Mouse (Mus musculus) forebrain, embryonic 12.5 days (tissue): ENCODE data around the gene Neurl4. TPM values are rescaled to one million over a fixed set of nuclear protein-coding genes. Genes with fewer than 3 reads are reported as not detected.

Experiments
- ATAC-seq: fragments of 200-750 bp; cut with Nextera tagmentation; 2 replicates; pipeline ENCODE4 v1.8.0; 2017; ENCODE audit warnings: moderate TSS enrichment; ENCODE audit not compliant: low FRiP score
- H3K27ac ChIP-seq: fragments of 300-500 bp; sonication (generic); 2 replicates; pipeline ENCODE4 v1.5.1; 2016; ENCODE audit warnings: mild to moderate bottlenecking
- H3K27me3 ChIP-seq: fragments of 300-500 bp; sonication (generic); 2 replicates; pipeline ENCODE4 v1.6.1; 2016; ENCODE audit warnings: mild to moderate bottlenecking
- H3K36me3 ChIP-seq: fragments of 300-500 bp; sonication (generic); replicated peaks from 2 replicates; pipeline ENCODE4 v1.6.1; 2016; ENCODE audit warnings: mild to moderate bottlenecking
- H3K4me1 ChIP-seq: fragments of 300-500 bp; sonication (generic); 2 replicates; pipeline ENCODE4 v1.6.1; 2016
- H3K4me2 ChIP-seq: fragments of 300-500 bp; sonication (generic); 2 replicates; pipeline ENCODE4 v1.6.1; 2016; ENCODE audit warnings: mild to moderate bottlenecking, moderate library complexity
- H3K4me3 ChIP-seq: fragments of 300-500 bp; sonication (generic); replicated peaks from 2 replicates; pipeline ENCODE4 v1.5.1; 2016; ENCODE audit warnings: mild to moderate bottlenecking
- H3K9ac ChIP-seq: fragments of 300-500 bp; sonication (generic); 2 replicates; pipeline ENCODE4 v1.6.1; 2016; ENCODE audit warnings: mild to moderate bottlenecking
- H3K9me3 ChIP-seq: fragments of 300-500 bp; sonication (generic); 2 replicates; pipeline ENCODE4 v1.6.1; 2016
- WGBS: fragments of 180-500 bp; shearing (Covaris S2); methylation state at CpG from one replicate; pipeline ENCODE4 v1.1.7; 2016; 5-methylcytosine and 5-hydroxymethylcytosine counted together
- polyA plus RNA-seq: library from polyadenylated mRNA; unstranded; fragments of >200 nt; fragmentation: Nextera tagmentation; extraction: Ambion mirVana; gene quantifications from 2 replicates; pipeline ENCODE4 v1.2.1, GENCODE M21; 2016

Gene Neurl4
- polyA plus RNA-seq, 1 experiment from 2014 or later = 19.3 TPM

GRCm38 (mm10) chr11:69884240-69884639 is 16.6 kb upstream of the Neurl4 start:
- Histone ChIP-seq H3K27ac (no peak overlapping the region), H3K4me2 (no peak overlapping the region), H3K9me3 (no peaks in the 10 kb centered on the region), H3K27me3 (peaks cover 30% of the 10 kb centered on the region), H3K36me3 (no peaks in the 10 kb centered on the region), H3K9ac (no peak overlapping the region), H3K4me3 (no peak overlapping the region), H3K4me1 (peaks cover 27% of the 10 kb centered on the region)
- ATAC-seq = no peak
- 90% methylated on average over 9 of the region's 9 CpGs for WGBS

GRCm38 (mm10) chr11:69884663-69885062 is 16.2 kb upstream of the Neurl4 start:
- H3K4me1 ChIP-seq = peaks cover 23% of the 10 kb centered on the region
- no peak overlapping the region for H3K4me3 ChIP-seq
- no peaks in the 10 kb centered on the region for H3K9me3 ChIP-seq
- H3K27me3 ChIP-seq = peaks cover 26% of the 10 kb centered on the region
- H3K9ac ChIP-seq = no peak overlapping the region
- H3K36me3 ChIP-seq = no peaks in the 10 kb centered on the region
- ATAC-seq = no peak
- H3K4me2 ChIP-seq = no peak overlapping the region
- no peak overlapping the region for H3K27ac ChIP-seq
- WGBS = 83% methylated on average over 8 of the region's 8 CpGs

- Histone ChIP-seq H3K4me3 (no peak overlapping the region), H3K4me1 (no peaks in the 10 kb centered on the region), H3K36me3 (no peaks in the 10 kb centered on the region), H3K4me2 (no peak overlapping the region), H3K27ac (no peak overlapping the region), H3K27me3 (peaks cover 4% of the 10 kb centered on the region), H3K9me3 (no peaks in the 10 kb centered on the region), H3K9ac (no peak overlapping the region)
- WGBS = 82% methylated on average over 8 of the region's 8 CpGs
- no peak for ATAC-seq
Measured at GRCm38 (mm10) chr11:69886907-69887635, 13.8 kb upstream of the Neurl4 start.

- no peaks in the 10 kb centered on the region for H3K9me3 ChIP-seq
- 79% methylated on average over 4 of the region's 4 CpGs for WGBS
- H3K36me3 ChIP-seq = no peaks in the 10 kb centered on the region
Measured at GRCm38 (mm10) chr11:69891482-69891881, 9.4 kb upstream of the Neurl4 start.

GRCm38 (mm10) chr11:69894671-69895070 is 6.2 kb upstream of the Neurl4 start:
- H3K9me3 ChIP-seq = no peaks in the 10 kb centered on the region
- peaks cover 4% of the 10 kb centered on the region; the same call in 1 of the 2 replicates for H3K36me3 ChIP-seq
- ATAC-seq = no peak
- 86% methylated on average over 5 of the region's 5 CpGs for WGBS
- no peak overlapping the region for H3K27ac ChIP-seq
- no peak overlapping the region for H3K4me2 ChIP-seq
- H3K27me3 ChIP-seq = no peaks in the 10 kb centered on the region
- peaks cover 17% of the 10 kb centered on the region for H3K4me1 ChIP-seq
- H3K4me3 ChIP-seq = no peak overlapping the region
- no peak overlapping the region for H3K9ac ChIP-seq

More at GRCm38 (mm10) chr11:69891482-69891881, 9.4 kb upstream of the Neurl4 start:
- Histone ChIP-seq H3K27me3 (no peaks in the 10 kb centered on the region), H3K4me1 (no peaks in the 10 kb centered on the region), H3K27ac (no peak overlapping the region), H3K4me2 (no peak overlapping the region), H3K9ac (no peak overlapping the region), H3K4me3 (no peak overlapping the region)
- no peak for ATAC-seq

- Histone ChIP-seq H3K4me3 (no peak within 1 kb of the TSS), H3K4me2 (no peak within 1 kb of the TSS), H3K36me3 (peaks cover 4% of the 10 kb centered on the region; the same call in 1 of the 2 replicates), H3K4me1 (peaks cover 20% of the 10 kb centered on the region), H3K9me3 (no peaks in the 10 kb centered on the region), H3K9ac (no peak within 1 kb of the TSS), H3K27me3 (no peaks in the 10 kb centered on the region), H3K27ac (no peak within 1 kb of the TSS)
- no peak for ATAC-seq
- WGBS = 74% methylated on average over 4 of the region's 4 CpGs
Measured at GRCm38 (mm10) chr11:69895291-69895690, 5.6 kb upstream of the Neurl4 start, which contains the start of gene Acap1. Gene Acap1 (minus strand): TSS chr11:69895539.

GRCm38 (mm10) chr11:69899870-69900269 is 1.0 kb upstream of the Neurl4 start:
- no peak for ATAC-seq
- no peaks in the 10 kb centered on the region for H3K9me3 ChIP-seq
- H3K36me3 ChIP-seq = peaks cover 25% of the 10 kb centered on the region
- peak overlapping the region; percentile 93 for H3K4me2 ChIP-seq
- H3K4me3 ChIP-seq = peak overlapping the region; percentile 96
- H3K27ac ChIP-seq = no peak overlapping the region
- peaks cover 37% of the 10 kb centered on the region for H3K4me1 ChIP-seq
- peak overlapping the region; percentile 94 for H3K9ac ChIP-seq
- 25% methylated on average over 4 of the region's 4 CpGs for WGBS
- H3K27me3 ChIP-seq = no peaks in the 10 kb centered on the region

- peaks cover 37% of the 10 kb centered on the region for H3K4me1 ChIP-seq
- WGBS = 0% methylated on average over 42 of the region's 42 CpGs
- H3K9ac ChIP-seq = peak overlapping the region; percentile 94
- H3K4me2 ChIP-seq = peak overlapping the region; percentile 93
- ATAC-seq = peak; percentile 81
- no peaks in the 10 kb centered on the region for H3K27me3 ChIP-seq
- H3K9me3 ChIP-seq = no peaks in the 10 kb centered on the region
- peaks cover 40% of the 10 kb centered on the region for H3K36me3 ChIP-seq
- H3K27ac ChIP-seq = peak overlapping the region; percentile 98
- H3K4me3 ChIP-seq = peak overlapping the region; percentile 96
Measured at GRCm38 (mm10) chr11:69901406-69901846, 554 bp downstream of the Neurl4 start.

- under 1% methylated on average over 30 of the region's 39 CpGs for WGBS
- Histone ChIP-seq H3K9me3 (no peaks in the 10 kb centered on the region), H3K4me2 (peak overlapping the region; percentile 93), H3K27ac (peak overlapping the region; percentile 98), H3K27me3 (no peaks in the 10 kb centered on the region), H3K36me3 (peaks cover 46% of the 10 kb centered on the region), H3K4me1 (peaks cover 37% of the 10 kb centered on the region), H3K4me3 (peak overlapping the region; percentile 96), H3K9ac (peak overlapping the region; percentile 94)
- ATAC-seq = 0 out of 2 replicates have a peak, but pooled peaks have one; percentile 5
Measured at GRCm38 (mm10) chr11:69901993-69902392, 1.1 kb downstream of the Neurl4 start.

GRCm38 (mm10) chr11:69902972-69903371 is 2.1 kb downstream of the Neurl4 start:
- Histone ChIP-seq H3K4me3 (peak overlapping the region; percentile 96), H3K27ac (no peak overlapping the region), H3K36me3 (peaks cover 51% of the 10 kb centered on the region), H3K4me2 (peak overlapping the region; percentile 93), H3K9me3 (no peaks in the 10 kb centered on the region), H3K9ac (peak overlapping the region; percentile 94), H3K27me3 (no peaks in the 10 kb centered on the region), H3K4me1 (peaks cover 36% of the 10 kb centered on the region)
- WGBS = 85% methylated on average over 13 of the region's 13 CpGs
- no peak for ATAC-seq

- 97% methylated on average over 9 of the region's 9 CpGs for whole genome bisulfite sequencing
- Histone ChIP-seq H3K27me3 (no peaks in the 10 kb centered on the region), H3K27ac (no peak overlapping the region), H3K9me3 (no peaks in the 10 kb centered on the region), H3K36me3 (peaks cover 65% of the 10 kb centered on the region), H3K4me3 (0 out of 2 replicates have a peak overlapping the region, but pooled peaks have one; percentile 1), H3K4me2 (no peak overlapping the region), H3K4me1 (peaks cover 23% of the 10 kb centered on the region), H3K9ac (no peak overlapping the region)
- no peak for ATAC-seq
Measured at GRCm38 (mm10) chr11:69904311-69904710, 3.4 kb downstream of the Neurl4 start.

- ATAC-seq = no peak
- 94% methylated on average over 11 of the region's 11 CpGs for whole genome bisulfite sequencing
Measured at GRCm38 (mm10) chr11:69908645-69909044, 7.8 kb downstream of the Neurl4 start.

GRCm38 (mm10) chr11:69909174-69909573 is 8.3 kb downstream of the Neurl4 start:
- Histone ChIP-seq H3K9me3 (no peaks in the 10 kb centered on the region), H3K27me3 (no peaks in the 10 kb centered on the region), H3K4me2 (no peak overlapping the region), H3K4me3 (no peak overlapping the region), H3K9ac (no peak overlapping the region), H3K4me1 (peaks cover 11% of the 10 kb centered on the region), H3K27ac (no peak overlapping the region), H3K36me3 (peaks cover 94% of the 10 kb centered on the region)
- 89% methylated on average over 5 of the region's 5 CpGs for WGBS
- ATAC-seq = no peak

More at GRCm38 (mm10) chr11:69908645-69909044, 7.8 kb downstream of the Neurl4 start:
- Histone ChIP-seq H3K9me3 (no peaks in the 10 kb centered on the region), H3K4me3 (no peak overlapping the region), H3K27me3 (no peaks in the 10 kb centered on the region), H3K9ac (no peak overlapping the region), H3K27ac (no peak overlapping the region), H3K36me3 (peaks cover 99% of the 10 kb centered on the region), H3K4me1 (peaks cover 11% of the 10 kb centered on the region), H3K4me2 (no peak overlapping the region)
